Mouse (Mus musculus): ENCODE results near the gene Abhd13.
A peak's percentile ranks its signal among the peaks of the same experiment; 100 is the strongest.

Gene Abhd13

DNA sequence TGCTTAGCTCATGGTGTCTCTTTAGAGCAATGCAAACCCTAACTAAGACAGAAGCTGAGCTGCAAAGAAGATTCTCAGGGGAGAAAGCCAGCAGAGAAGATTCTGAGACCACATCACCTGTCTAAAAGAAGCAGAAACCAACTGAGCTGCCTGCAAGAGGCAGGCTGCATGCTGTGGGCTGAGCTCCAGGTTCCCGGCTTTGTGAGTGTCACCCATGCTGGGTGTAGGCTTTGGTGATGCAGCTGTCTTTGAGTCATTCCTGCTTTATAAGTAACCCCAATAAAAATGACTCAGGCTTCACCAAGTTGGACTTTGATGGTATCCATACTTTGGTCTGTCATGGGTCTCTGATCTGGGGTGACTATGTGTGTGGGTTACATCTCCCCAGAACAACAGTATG, 38.7 kb downstream of the Abhd13 start:
- no peak for DNase-seq (ENCODE audit: low read depth, low spot score)

DNA sequence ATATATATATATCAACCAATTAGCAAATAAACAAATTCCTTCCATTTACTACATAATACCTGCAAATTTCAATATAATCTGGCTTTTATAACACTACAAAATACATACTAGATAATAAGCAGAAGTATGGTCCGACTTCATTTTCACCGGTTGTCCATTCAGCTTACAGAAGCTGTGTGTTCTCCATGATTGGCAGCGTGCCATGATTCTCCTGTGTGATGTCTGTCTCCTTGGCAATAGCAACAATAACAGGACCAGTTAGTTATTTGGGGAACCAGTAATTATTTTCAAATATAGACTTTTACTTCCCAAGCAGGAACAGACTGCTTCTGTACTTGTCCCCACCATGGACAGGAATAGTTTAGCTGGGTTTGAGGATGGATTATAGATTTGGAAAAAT, 39.7 kb downstream of the Abhd13 start:
- DNase-seq (ENCODE audit: low read depth, low spot score), result peak; percentile 10

DNA sequence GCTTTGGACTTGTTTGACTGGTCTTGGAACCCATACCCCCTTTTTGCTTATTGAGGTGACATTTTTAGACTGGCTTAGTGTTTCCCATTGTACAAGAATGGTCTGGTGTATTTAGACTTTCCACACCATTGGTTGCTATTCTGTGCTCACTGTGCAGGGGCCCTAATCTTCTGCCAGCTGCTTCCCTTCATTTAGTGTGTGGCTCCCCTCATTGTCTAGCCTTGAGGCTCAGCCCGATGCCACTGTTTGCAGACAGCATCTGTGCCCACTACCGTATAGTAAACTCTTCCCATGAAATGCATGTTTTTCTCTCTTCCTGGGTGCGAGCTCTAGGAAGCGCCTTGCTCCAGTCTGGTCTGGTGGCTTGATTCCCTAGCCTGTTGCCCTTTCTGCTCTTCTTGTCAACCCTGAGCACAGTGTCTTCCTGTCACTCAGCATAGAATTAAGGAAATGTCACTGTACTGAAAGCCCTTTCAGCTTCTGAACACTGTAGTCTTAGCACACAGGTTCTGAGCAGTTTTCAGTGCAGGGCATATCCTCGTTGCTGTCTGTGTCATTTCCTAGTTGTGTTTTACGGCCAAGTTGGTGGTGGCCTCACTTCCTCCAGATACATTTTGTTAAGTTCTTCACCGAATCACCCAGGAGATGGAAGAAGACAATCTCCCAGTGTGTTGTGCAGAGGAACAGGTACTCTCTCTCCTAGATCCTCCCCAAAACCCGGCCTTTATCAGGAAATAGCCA, 53.0 kb downstream of the Abhd13 start:
- no peak for DNase-seq (ENCODE audit: low read depth, low spot score)

DNA sequence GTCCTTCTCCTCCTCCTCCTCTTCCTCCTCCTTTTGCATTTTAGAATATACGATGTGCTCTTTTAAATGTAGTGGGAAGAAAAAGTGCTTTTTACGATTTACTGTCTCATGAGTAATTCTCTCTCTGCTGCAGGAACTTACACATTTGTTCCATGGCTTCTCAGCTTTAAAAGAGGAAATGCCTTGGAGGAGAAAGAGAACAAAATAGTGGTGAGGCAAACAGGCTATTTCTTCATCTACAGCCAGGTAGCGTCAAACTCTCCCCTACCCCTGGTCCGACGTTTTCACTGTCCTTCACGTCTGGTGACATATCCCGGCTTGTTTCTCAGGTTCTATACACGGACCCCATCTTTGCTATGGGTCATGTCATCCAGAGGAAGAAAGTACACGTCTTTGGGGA, 53.7 kb downstream of the Abhd13 start:
- DNase-seq (ENCODE audit: low read depth, low spot score), result no peak

DNA sequence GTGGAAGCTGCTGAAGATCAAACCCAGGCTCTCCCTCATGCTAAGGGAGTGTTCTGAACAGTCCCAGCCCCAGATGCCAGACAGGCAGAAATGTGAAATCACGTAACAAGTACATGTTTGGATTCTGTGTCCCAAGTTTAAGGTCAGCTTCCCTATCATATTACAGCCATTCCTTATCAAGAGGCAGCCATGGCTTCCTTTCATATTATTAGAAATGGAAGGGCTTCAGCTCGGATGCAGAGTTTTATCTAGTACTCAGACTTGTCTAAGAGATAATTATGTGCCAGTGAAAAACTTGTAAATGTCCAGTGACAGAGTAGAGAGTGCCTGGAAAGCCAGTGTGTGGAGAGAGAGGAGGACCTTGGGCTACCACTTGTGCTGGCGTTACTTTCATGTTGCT, 63.4 kb downstream of the Abhd13 start:
- no peak for DNase-seq (ENCODE audit: low read depth, low spot score)
